Mouse (Mus musculus) forebrain, embryonic 11.5 days (tissue): ENCODE data around the gene Hs2st1. TPM values are rescaled to one million over a fixed set of nuclear protein-coding genes. Genes with fewer than 3 reads are reported as not detected.
A peak's percentile ranks its signal among the peaks of the same experiment; 100 is the strongest.

Experiments
- ATAC-seq: fragments of 200-750 bp; cut with Nextera tagmentation; replicated peaks from 2 replicates; pipeline ENCODE4 v1.8.0; 2017; ENCODE audit warnings: moderate TSS enrichment; ENCODE audit not compliant: low FRiP score
- DNase-seq: peaks from one replicate; pipeline ENCODE4 v3.0.0-alpha.2; 2017; ENCODE audit warnings: low spot score
- H3K27ac ChIP-seq: fragments of 300-500 bp; sonication (generic); 2 replicates; pipeline ENCODE4 v1.5.1; 2014; ENCODE audit warnings: low read depth, low read length
- H3K27me3 ChIP-seq: fragments of 300-500 bp; sonication (generic); 2 replicates; pipeline ENCODE4 v1.6.1; 2014; ENCODE audit warnings: mild to moderate bottlenecking, low read length, mixed read lengths; ENCODE audit not compliant: control insufficient read depth, insufficient read depth
- H3K36me3 ChIP-seq: fragments of 300-500 bp; sonication (generic); 2 replicates; pipeline ENCODE4 v1.6.1; 2014; ENCODE audit warnings: mild to moderate bottlenecking, low read length, moderate library complexity, mixed read lengths; ENCODE audit not compliant: control insufficient read depth, insufficient read depth
- H3K4me1 ChIP-seq: fragments of 300-500 bp; sonication (generic); replicated peaks from 2 replicates; pipeline ENCODE4 v1.6.1; 2014; ENCODE audit warnings: low read length, mixed read lengths; ENCODE audit not compliant: control insufficient read depth, insufficient read depth
- H3K4me2 ChIP-seq: fragments of 300-500 bp; sonication (generic); 2 replicates; pipeline ENCODE4 v1.6.1; 2014; ENCODE audit warnings: low read depth, mild to moderate bottlenecking, low read length, moderate library complexity, mixed read lengths; ENCODE audit not compliant: severe bottlenecking
- H3K4me3 ChIP-seq: fragments of 300-500 bp; sonication (generic); 2 replicates; pipeline ENCODE4 v1.5.1; 2014; ENCODE audit warnings: low read depth, low read length
- H3K9ac ChIP-seq: fragments of 300-500 bp; sonication (generic); 2 replicates; pipeline ENCODE4 v1.6.1; 2014; ENCODE audit warnings: low read length
- H3K9me3 ChIP-seq: fragments of 300-500 bp; sonication (generic); 2 replicates; pipeline ENCODE4 v1.6.1; 2016; ENCODE audit warnings: low read length, mixed read lengths; ENCODE audit not compliant: control insufficient read depth
- WGBS: fragments of 180-500 bp; shearing (Covaris S2); extraction: QIAGEN DNeasy Blood & Tissue Kit; methylation state at CpG from one replicate; pipeline ENCODE4 v1.1.7; 2014; 5-methylcytosine and 5-hydroxymethylcytosine counted together
- polyA plus RNA-seq: library from polyadenylated mRNA; unstranded; fragments of >200 nt; fragmentation: Nextera tagmentation; extraction: Ambion mirVana; gene quantifications from 2 replicates; pipeline ENCODE4 v1.2.1, GENCODE M21; 2014

The Hs2st1 gene
- polyA plus RNA-seq, 1 experiment from 2014 or later = 25.3 TPM

DNA sequence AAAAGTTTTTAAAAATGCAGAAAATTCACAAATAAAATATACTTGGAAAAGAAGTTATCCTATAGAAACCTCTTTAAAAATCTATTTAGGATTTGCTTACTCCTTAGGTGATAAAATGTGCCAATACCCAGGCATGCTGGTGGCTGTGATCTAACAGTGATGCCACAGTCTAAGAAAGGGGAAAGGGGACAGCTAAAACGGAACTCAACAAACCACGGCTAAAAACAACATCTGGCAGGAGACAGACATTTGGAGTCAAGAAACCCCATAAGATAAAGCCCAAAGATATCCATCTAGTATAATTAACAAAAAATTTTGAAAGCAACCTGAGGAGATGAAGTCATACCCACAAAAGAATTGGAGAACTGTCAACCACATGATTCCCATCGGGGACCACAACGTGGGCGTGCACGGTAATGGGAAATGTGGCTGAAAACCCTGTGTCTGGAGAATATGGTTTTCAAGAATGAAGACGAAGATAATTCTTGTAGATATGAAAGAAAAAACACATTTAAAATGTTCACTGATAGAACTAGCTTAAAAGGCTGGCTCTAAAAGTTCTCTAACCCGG is 103.8 kb downstream of the Hs2st1 start:
- H3K27me3 ChIP-seq = no peaks in the 10 kb centered on the region
- 94% methylated on average over 8 of the region's 8 CpGs for WGBS
- ATAC-seq = no peak

GRCm38 (mm10) chr3:144462679-144463078 is 107.3 kb downstream of the Hs2st1 start:
- DNase-seq = no peak
- no peak overlapping the region for H3K27ac ChIP-seq
- H3K4me2 ChIP-seq = no peak overlapping the region
- H3K4me1 ChIP-seq = no peaks in the 10 kb centered on the region
- no peaks in the 10 kb centered on the region for H3K9me3 ChIP-seq
- H3K9ac ChIP-seq = no peak overlapping the region
- ATAC-seq = no peak
- no peak overlapping the region for H3K4me3 ChIP-seq
- 93% methylated on average over 10 of the region's 10 CpGs for WGBS
- H3K27me3 ChIP-seq = no peaks in the 10 kb centered on the region
- peaks cover 4% of the 10 kb centered on the region; the same call in 1 of the 2 replicates for H3K36me3 ChIP-seq

More for the DNA sequence above, 103.8 kb downstream of the Hs2st1 start:
- Histone ChIP-seq H3K27ac (no peak overlapping the region), H3K4me3 (no peak overlapping the region), H3K36me3 (peaks cover 4% of the 10 kb centered on the region; the same call in 1 of the 2 replicates), H3K4me2 (no peak overlapping the region), H3K9me3 (no peaks in the 10 kb centered on the region), H3K9ac (no peak overlapping the region), H3K4me1 (no peaks in the 10 kb centered on the region)
- DNase-seq = no peak

DNA sequence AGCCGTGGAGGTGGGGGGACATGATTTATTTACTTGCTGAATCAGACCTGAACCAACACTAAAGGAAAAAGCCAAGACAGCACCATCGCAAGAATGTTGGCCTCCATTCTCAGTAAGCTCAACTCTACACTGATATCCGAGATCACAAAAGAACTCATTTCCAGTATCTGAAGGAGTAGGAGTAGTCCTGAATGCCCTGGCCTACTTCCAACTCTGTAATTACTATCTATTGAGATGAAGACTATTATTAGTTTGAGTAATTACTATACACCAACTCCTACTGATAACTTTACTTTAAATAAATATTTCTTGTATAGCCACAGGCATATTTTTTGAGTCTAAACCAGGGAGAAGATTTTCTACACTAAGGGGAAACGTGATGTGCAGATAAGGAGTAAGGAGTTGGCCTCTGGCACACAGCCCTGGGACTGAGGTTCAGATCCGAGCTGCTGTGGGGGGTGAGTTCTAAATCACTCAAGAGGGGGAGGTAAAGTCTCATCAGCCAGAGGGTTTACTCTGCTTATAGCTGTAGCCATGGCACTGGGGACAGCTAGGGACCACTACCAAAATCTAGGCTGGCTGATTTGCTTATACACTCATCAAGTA is 109.7 kb downstream of the Hs2st1 start:
- no peak overlapping the region for H3K27ac ChIP-seq
- no peak for ATAC-seq
- peaks cover 4% of the 10 kb centered on the region; the same call in 1 of the 2 replicates for H3K36me3 ChIP-seq
- no peak overlapping the region for H3K4me2 ChIP-seq
- no peak for DNase-seq
- no peak overlapping the region for H3K4me3 ChIP-seq
- no peaks in the 10 kb centered on the region for H3K9me3 ChIP-seq
- no peaks in the 10 kb centered on the region for H3K27me3 ChIP-seq
- 0 out of 2 replicates have a peak, but pooled peaks cover 2% of the 10 kb centered on the region for H3K4me1 ChIP-seq
- no peak overlapping the region for H3K9ac ChIP-seq
- 88% methylated on average over 5 of the region's 5 CpGs for WGBS

DNA sequence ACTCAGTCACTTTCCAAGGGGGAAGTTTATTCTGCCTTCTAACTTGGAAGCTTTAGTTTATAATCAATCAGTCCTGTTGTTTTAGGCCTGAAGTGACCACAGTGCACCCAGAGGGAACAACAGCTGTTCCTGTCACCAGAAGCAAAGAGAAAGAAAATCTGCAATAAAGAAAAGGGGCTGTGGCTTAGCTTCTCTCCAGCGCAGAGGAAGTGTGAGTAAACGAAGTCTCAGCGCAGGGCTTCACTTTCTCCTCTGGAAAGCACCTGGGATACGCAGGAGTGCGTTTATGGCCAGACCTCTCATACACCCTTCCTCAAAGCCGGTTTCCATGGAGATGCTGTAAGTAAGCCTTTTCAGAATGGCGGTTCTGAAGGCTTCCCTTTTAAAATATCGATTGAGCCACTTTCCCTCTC is 110.7 kb downstream of the Hs2st1 start:
- 0 out of 2 replicates have a peak, but pooled peaks cover 2% of the 10 kb centered on the region for H3K4me1 ChIP-seq
- no peak overlapping the region for H3K4me3 ChIP-seq
- H3K4me2 ChIP-seq = no peak overlapping the region
- no peaks in the 10 kb centered on the region for H3K9me3 ChIP-seq
- H3K27ac ChIP-seq = no peak overlapping the region
- peaks cover 4% of the 10 kb centered on the region; the same call in 1 of the 2 replicates for H3K36me3 ChIP-seq
- no peak for DNase-seq
- WGBS = 85% methylated on average over 8 of the region's 8 CpGs
- H3K9ac ChIP-seq = no peak overlapping the region
- no peaks in the 10 kb centered on the region for H3K27me3 ChIP-seq
- no peak for ATAC-seq

GRCm38 (mm10) chr3:144453701-144454430 is 116.1 kb downstream of the Hs2st1 start:
- 67% methylated on average over 19 of the region's 19 CpGs for WGBS
- no peak for DNase-seq
- no peak overlapping the region for H3K4me3 ChIP-seq
- H3K9ac ChIP-seq = no peak overlapping the region
- H3K4me1 ChIP-seq = 0 out of 2 replicates have a peak, but pooled peaks cover 2% of the 10 kb centered on the region
- no peaks in the 10 kb centered on the region for H3K36me3 ChIP-seq
- no peak overlapping the region for H3K4me2 ChIP-seq
- no peaks in the 10 kb centered on the region for H3K9me3 ChIP-seq
- H3K27me3 ChIP-seq = no peaks in the 10 kb centered on the region
- peak; percentile 85 for ATAC-seq
- no peak overlapping the region for H3K27ac ChIP-seq

DNA sequence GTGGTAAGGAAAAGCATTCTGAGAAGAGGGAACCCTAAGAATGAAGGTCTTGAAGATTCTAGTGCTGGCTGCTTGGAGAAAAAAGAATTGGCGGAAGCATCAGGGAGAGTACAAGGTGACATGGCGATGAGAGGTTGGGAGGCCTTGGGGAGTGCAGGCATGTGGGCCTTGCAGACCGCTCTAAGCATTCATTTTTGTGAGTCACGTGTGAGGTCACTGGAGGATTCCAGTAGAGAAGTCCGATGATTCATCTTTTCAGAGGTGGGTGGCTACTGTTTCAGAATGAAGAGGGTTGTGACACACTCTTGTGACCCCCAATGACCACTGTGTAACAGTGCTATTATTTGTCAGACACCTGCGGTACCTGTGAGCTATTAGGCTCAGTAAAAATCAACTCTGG is 121.0 kb downstream of the Hs2st1 start:
- Histone ChIP-seq H3K9ac (no peak overlapping the region), H3K36me3 (no peaks in the 10 kb centered on the region), H3K27ac (no peak overlapping the region), H3K9me3 (no peaks in the 10 kb centered on the region), H3K27me3 (no peaks in the 10 kb centered on the region), H3K4me1 (no peaks in the 10 kb centered on the region), H3K4me3 (no peak overlapping the region), H3K4me2 (no peak overlapping the region)
- 95% methylated on average over 6 of the region's 6 CpGs for WGBS
- DNase-seq = no peak
- no peak for ATAC-seq

GRCm38 (mm10) chr3:144447917-144448316 is 122.1 kb downstream of the Hs2st1 start:
- Histone ChIP-seq H3K27me3 (no peaks in the 10 kb centered on the region), H3K4me3 (no peak overlapping the region), H3K27ac (no peak overlapping the region), H3K9ac (no peak overlapping the region), H3K4me1 (no peaks in the 10 kb centered on the region), H3K36me3 (no peaks in the 10 kb centered on the region), H3K4me2 (no peak overlapping the region), H3K9me3 (no peaks in the 10 kb centered on the region)
- 91% methylated on average over 9 of the region's 9 CpGs for WGBS
- ATAC-seq = no peak
- no peak for DNase-seq

DNA sequence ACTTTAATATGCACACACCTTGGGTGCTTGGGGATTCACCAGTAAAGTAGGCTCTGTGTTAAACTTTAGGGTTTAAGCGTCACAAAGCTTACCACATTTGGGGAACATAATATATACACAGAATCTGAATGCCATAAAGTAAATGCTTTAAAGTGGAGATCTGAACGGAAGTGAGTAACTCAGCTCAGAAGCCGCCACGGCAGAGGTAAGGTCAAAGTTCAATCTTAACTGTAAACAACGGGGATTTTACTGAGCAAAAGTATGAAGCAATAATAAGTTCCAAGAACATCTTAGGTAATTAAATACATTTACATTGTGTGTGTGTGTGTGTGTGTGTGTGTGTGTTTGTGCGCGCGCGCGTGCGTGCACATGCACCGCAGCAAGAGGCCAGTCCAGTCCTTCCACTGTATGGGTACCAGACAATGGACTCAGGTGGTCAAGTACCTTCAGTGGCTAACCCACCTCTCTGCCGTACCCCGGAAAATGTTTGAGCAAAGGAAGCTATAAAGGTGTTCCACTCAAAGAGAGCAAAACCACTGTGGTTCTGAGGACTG is 123.8 kb downstream of the Hs2st1 start:
- WGBS = 96% methylated on average over 14 of the region's 14 CpGs
- Histone ChIP-seq H3K36me3 (no peaks in the 10 kb centered on the region), H3K4me3 (no peak overlapping the region), H3K4me1 (no peaks in the 10 kb centered on the region), H3K27me3 (no peaks in the 10 kb centered on the region), H3K27ac (no peak overlapping the region), H3K4me2 (no peak overlapping the region), H3K9ac (no peak overlapping the region), H3K9me3 (no peaks in the 10 kb centered on the region)
- no peak for ATAC-seq
- no peak for DNase-seq
